Mouse (Mus musculus) MEL (cell line): ENCODE results near the gene Cnih2. TPM values are rescaled to one million over a fixed set of nuclear protein-coding genes. Genes with fewer than 3 reads are reported as not detected.

Source experiments
- DNase-seq: peaks from one replicate; pipeline ENCODE4 v3.0.0; 2011; ENCODE audit warnings: low read depth, low spot score
- H3K27ac ChIP-seq: 2 replicates; pipeline ENCODE4 v1.5.1; 2012; ENCODE audit warnings: low read depth, mild to moderate bottlenecking, control low read depth, low read length, moderate library complexity; ENCODE audit not compliant: control insufficient read depth
- H3K27me3 ChIP-seq, 2 experiments: fragments of 150-350 bp in 1 of 2; sonication (generic) in 1 of 2; 2 replicates each; pipeline ENCODE4 v1.6.1; 2012; ENCODE audit warnings: low read length in 2 of 2, mild to moderate bottlenecking in 2 of 2, improper control_type of control experiment in 1 of 2, moderate library complexity in 1 of 2; ENCODE audit not compliant: insufficient read depth in 2 of 2, control insufficient read depth in 1 of 2
- H3K36me3 ChIP-seq, 2 experiments: 2 replicates each; pipeline ENCODE4 v1.6.1; 2012 to 2014; ENCODE audit warnings: low read length in 2 of 2, improper control_type of control experiment in 1 of 2, inconsistent platforms in 1 of 2, mild to moderate bottlenecking in 1 of 2; ENCODE audit not compliant: insufficient read depth in 2 of 2, control insufficient read depth in 1 of 2
- H3K4me1 ChIP-seq, 2 experiments: fragments of 150-350 bp in 1 of 2; sonication (generic) in 1 of 2; 2 replicates each; pipeline ENCODE4 v1.6.1; 2012; ENCODE audit warnings: low read length in 2 of 2, improper control_type of control experiment in 1 of 2, mild to moderate bottlenecking in 1 of 2; ENCODE audit not compliant: insufficient read depth in 2 of 2, control insufficient read depth in 1 of 2
- H3K4me3 ChIP-seq, 2 experiments: fragments of 150-350 bp in 1 of 2; sonication (generic) in 1 of 2; 2 replicates each; pipeline ENCODE4 v1.5.1; 2012; ENCODE audit warnings: low read depth in 2 of 2, low read length in 2 of 2, mild to moderate bottlenecking in 2 of 2, moderate library complexity in 2 of 2, control low read depth in 1 of 2, improper control_type of control experiment in 1 of 2; ENCODE audit not compliant: control insufficient read depth in 1 of 2, insufficient read depth in 1 of 2
- H3K79me2 ChIP-seq: 2 replicates; pipeline ENCODE4 v1.6.1; 2012; ENCODE audit warnings: mild to moderate bottlenecking, low read length, moderate library complexity; ENCODE audit not compliant: control insufficient read depth, poor library complexity, insufficient read depth
- H3K9ac ChIP-seq: 2 replicates; pipeline ENCODE4 v1.6.1; 2012; ENCODE audit warnings: low read depth, mild to moderate bottlenecking, control low read depth, low read length, moderate library complexity; ENCODE audit not compliant: control insufficient read depth, poor library complexity, severe bottlenecking
- H3K9me3 ChIP-seq: fragments of 150-350 bp; sonication (generic); replicated peaks from 2 replicates; pipeline ENCODE4 v1.6.1; 2012; ENCODE audit warnings: mild to moderate bottlenecking, low read length, improper control_type of control experiment, moderate library complexity; ENCODE audit not compliant: insufficient read depth
- BHLHE40 ChIP-seq: IDR thresholded peaks from 2 replicates; pipeline ENCODE4 v1.6.1; 2012; ENCODE audit warnings: low read depth, mild to moderate bottlenecking, inconsistent platforms, low read length, improper control_type of control experiment, borderline replicate concordance
- CTCF ChIP-seq, 3 experiments: IDR thresholded peaks in 2 of 3; conservative IDR thresholded peaks in 1 of 3; 2 replicates each; pipeline ENCODE4 v1.5.1; 2011 to 2012; ENCODE audit warnings: low read length in 3 of 3, low read depth in 2 of 3, mild to moderate bottlenecking in 2 of 3, improper control_type of control experiment in 1 of 3, inconsistent platforms in 1 of 3, mixed read lengths in 1 of 3, moderate library complexity in 1 of 3; ENCODE audit not compliant: control insufficient read depth in 1 of 3, insufficient read depth in 1 of 3, poor library complexity in 1 of 3, severe bottlenecking in 1 of 3
- E2F4 ChIP-seq: IDR thresholded peaks from 2 replicates; pipeline ENCODE4 v1.6.1; 2011; ENCODE audit warnings: low read depth, low read length, improper control_type of control experiment, borderline replicate concordance
- ELF1 ChIP-seq: IDR thresholded peaks from 2 replicates; pipeline ENCODE4 v1.6.1; 2014; ENCODE audit warnings: low read depth, mild to moderate bottlenecking, inconsistent platforms, low read length, improper control_type of control experiment, moderate library complexity
- EP300 ChIP-seq, 2 experiments: IDR thresholded peaks; 2 replicates each; pipeline ENCODE4 v1.6.1; 2011; ENCODE audit warnings: improper control_type of control experiment in 2 of 2, low read length in 2 of 2, low read depth in 1 of 2, mild to moderate bottlenecking in 1 of 2
- GABPA ChIP-seq: IDR thresholded peaks from 2 replicates; pipeline ENCODE4 v1.6.1; 2012; ENCODE audit warnings: low read depth, mild to moderate bottlenecking, inconsistent platforms, low read length, improper control_type of control experiment, moderate library complexity
- HCFC1 ChIP-seq: IDR thresholded peaks from 2 replicates; pipeline ENCODE4 v1.6.1; 2012; ENCODE audit warnings: low read depth, mild to moderate bottlenecking, inconsistent platforms, low read length, improper control_type of control experiment, moderate library complexity
- JUND ChIP-seq: IDR thresholded peaks from 2 replicates; pipeline ENCODE4 v1.6.1; 2011; ENCODE audit warnings: low read depth, mild to moderate bottlenecking, improper control_type of control experiment, low read length
- KAT2A ChIP-seq: conservative IDR thresholded peaks from 2 replicates; pipeline ENCODE4 v1.6.1; 2012; ENCODE audit warnings: low read depth, low read length, improper control_type of control experiment, inconsistent platforms
- MAZ ChIP-seq: IDR thresholded peaks from 2 replicates; pipeline ENCODE4 v1.6.1; 2012; ENCODE audit warnings: low read depth, mild to moderate bottlenecking, inconsistent platforms, low read length, improper control_type of control experiment
- MYC ChIP-seq: IDR thresholded peaks from 2 replicates; pipeline ENCODE4 v1.6.1; 2011; ENCODE audit warnings: low read depth, mild to moderate bottlenecking, low read length, improper control_type of control experiment, moderate library complexity
- NELFE ChIP-seq: IDR thresholded peaks from 2 replicates; pipeline ENCODE4 v1.6.1; 2011; ENCODE audit warnings: low read depth, low read length, improper control_type of control experiment
- NRF1 ChIP-seq: IDR thresholded peaks from 2 replicates; pipeline ENCODE4 v1.6.1; 2014; ENCODE audit warnings: low read depth, mild to moderate bottlenecking, inconsistent platforms, low read length, improper control_type of control experiment, moderate library complexity; ENCODE audit not compliant: poor library complexity, insufficient read depth, severe bottlenecking
- POLR2A ChIP-seq, 2 experiments: IDR thresholded peaks; 2 replicates each; pipeline ENCODE4 v1.6.1; 2011 to 2012; ENCODE audit warnings: low read length in 2 of 2, mild to moderate bottlenecking in 2 of 2, control low read depth in 1 of 2, improper control_type of control experiment in 1 of 2, low read depth in 1 of 2, moderate library complexity in 1 of 2; ENCODE audit not compliant: control insufficient read depth in 1 of 2, insufficient read depth in 1 of 2, poor library complexity in 1 of 2
- POLR2AphosphoS2 ChIP-seq: IDR thresholded peaks from 2 replicates; pipeline ENCODE4 v1.6.1; 2011; ENCODE audit warnings: low read length, improper control_type of control experiment
- POLR2AphosphoS5 ChIP-seq: IDR thresholded peaks from 2 replicates; pipeline ENCODE4 v1.6.1; 2012; ENCODE audit warnings: low read depth, borderline replicate concordance, mild to moderate bottlenecking, inconsistent platforms, low read length, moderate library complexity, mixed read lengths
- RAD21 ChIP-seq: IDR thresholded peaks from 2 replicates; pipeline ENCODE4 v1.6.1; 2011; ENCODE audit warnings: mild to moderate bottlenecking, low read depth, low read length, improper control_type of control experiment
- RCOR1 ChIP-seq: IDR thresholded peaks from 2 replicates; pipeline ENCODE4 v1.6.1; 2012; ENCODE audit warnings: low read depth, mild to moderate bottlenecking, inconsistent platforms, low read length, improper control_type of control experiment
- SIN3A ChIP-seq: IDR thresholded peaks from 2 replicates; pipeline ENCODE4 v1.6.1; 2012; ENCODE audit warnings: low read length, improper control_type of control experiment, inconsistent platforms
- SMC3 ChIP-seq: IDR thresholded peaks from 2 replicates; pipeline ENCODE4 v1.6.1; 2011; ENCODE audit warnings: low read depth, low read length, improper control_type of control experiment
- TBP ChIP-seq: IDR thresholded peaks from 2 replicates; pipeline ENCODE4 v1.8.0; 2011; ENCODE audit warnings: low read depth, low read length, improper control_type of control experiment
- TCF12 ChIP-seq: IDR thresholded peaks from 2 replicates; pipeline ENCODE4 v1.6.1; 2014; ENCODE audit warnings: low read depth, mild to moderate bottlenecking, inconsistent platforms, low read length, improper control_type of control experiment, moderate library complexity
- UBTF ChIP-seq: IDR thresholded peaks from 2 replicates; pipeline ENCODE4 v1.6.1; 2012; ENCODE audit warnings: low read depth, mild to moderate bottlenecking, inconsistent platforms, low read length, improper control_type of control experiment, moderate library complexity, borderline replicate concordance; ENCODE audit not compliant: insufficient read depth
- ZKSCAN1 ChIP-seq: IDR thresholded peaks from 2 replicates; pipeline ENCODE4 v1.6.1; 2012; ENCODE audit warnings: low read depth, mild to moderate bottlenecking, inconsistent platforms, low read length, improper control_type of control experiment, moderate library complexity
- ZNF384 ChIP-seq: IDR thresholded peaks from 2 replicates; pipeline ENCODE4 v1.6.1; 2012; ENCODE audit warnings: low read depth, mild to moderate bottlenecking, inconsistent platforms, low read length, improper control_type of control experiment
- polyA plus RNA-seq, 2 experiments: library from polyadenylated mRNA; stranded (reverse) in 1 of 2; unstranded in 1 of 2; fragments of >175 nt in 1 of 2; fragments of >200 nt in 1 of 2; gene quantifications; 2 replicates each; pipeline versions ENCODE4 v1.2.1 to v1.2.4; 2012; ENCODE audit warnings: low replicate concordance in 2 of 2, low read depth in 1 of 2; ENCODE audit not compliant: insufficient read length in 2 of 2, insufficient read depth in 1 of 2, missing spikeins in 1 of 2
- total RNA-seq: library from RNA; depleted of rRNA; stranded (reverse); fragments of 300-350 nt; gene quantifications from 2 replicates; pipeline ENCODE4 v1.2.3, GENCODE M21; 2012

The Cnih2 gene
- total and polyA plus RNA-seq, 3 experiments = 1.0 to 2.7 TPM; not detected in 1

GRCm38 (mm10) chr19:5052166-5052822, 46.0 kb downstream of the Cnih2 start:
- H3K4me3 ChIP-seq = no peak overlapping the region
- H3K9ac ChIP-seq = no peak overlapping the region
- TF ChIP-seq GABPA = no peak
- TF ChIP-seq E2F4 = no peak
- TF ChIP-seq MAZ = no peak
- TF ChIP-seq UBTF = no peak
- no peak for TF ChIP-seq NELFE
- no peak for TF ChIP-seq NRF1
- TF ChIP-seq TBP = no peak
- TF ChIP-seq POLR2AphosphoS5 = no peak
- TF ChIP-seq ZKSCAN1 = no peak
- no peak for TF ChIP-seq BHLHE40
- no peak for TF ChIP-seq CTCF (IDR thresholded peaks at IDR 0.05 in 2 of 3, conservative IDR thresholded peaks at IDR 0.05 in 1 of 3; ENCODE audit: control insufficient read depth in 1 of 3, insufficient read depth in 1 of 3, low read depth in 2 of 3, low read length in 3 of 3, poor library complexity in 1 of 3, severe bottlenecking in 1 of 3)
- no peak for TF ChIP-seq SIN3A
- TF ChIP-seq TCF12 = no peak
- TF ChIP-seq RAD21 = no peak
- TF ChIP-seq KAT2A = no peak
- no peak for TF ChIP-seq RCOR1

GRCm38 (mm10) chr19:5051515-5051914, 46.8 kb downstream of the Cnih2 start:
- no peaks in the 10 kb centered on the region for H3K9me3 ChIP-seq
- H3K27me3 ChIP-seq = no peaks in the 10 kb centered on the region
- no peak for DNase-seq
- H3K36me3 ChIP-seq = peaks cover 2 to 10% of the 10 kb centered on the region in 2 experiments; a peak in 3 of 4 replicates
- no peaks in the 10 kb centered on the region for H3K79me2 ChIP-seq
- H3K4me3 ChIP-seq = no peak overlapping the region
- no peak overlapping the region for H3K9ac ChIP-seq
- peaks cover 7 to 16% of the 10 kb centered on the region in 2 experiments; a peak in 3 of 4 replicates for H3K4me1 ChIP-seq
- no peak overlapping the region for H3K27ac ChIP-seq
- TF ChIP-seq ELF1 = no peak
- TF ChIP-seq SMC3 = no peak
- no peak for TF ChIP-seq NRF1
- no peak for TF ChIP-seq GABPA
- no peak for TF ChIP-seq HCFC1
- TF ChIP-seq EP300 (IDR thresholded peaks at IDR 0.05; ENCODE audit: low read depth in 1 of 2, low read length in 2 of 2) = no peak
- no peak for TF ChIP-seq MAZ
- no peak for TF ChIP-seq POLR2A (IDR thresholded peaks at IDR 0.05; ENCODE audit: control insufficient read depth in 1 of 2, insufficient read depth in 1 of 2, low read depth in 1 of 2, low read length in 2 of 2, poor library complexity in 1 of 2)
- TF ChIP-seq POLR2AphosphoS2 = no peak
- TF ChIP-seq ZNF384 = no peak
- TF ChIP-seq MYC = no peak
- TF ChIP-seq BHLHE40 = no peak
- no peak for TF ChIP-seq JUND

More at GRCm38 (mm10) chr19:5052166-5052822, 46.0 kb downstream of the Cnih2 start:
- Histone ChIP-seq H3K79me2 (no peaks in the 10 kb centered on the region), H3K36me3 (peaks cover 2 to 12% of the 10 kb centered on the region in 2 experiments; a peak in 3 of 4 replicates), H3K27ac (no peak overlapping the region), H3K27me3 (no peaks in the 10 kb centered on the region), H3K4me1 (peaks cover 7 to 19% of the 10 kb centered on the region in 2 experiments; a peak in 3 of 4 replicates), H3K9me3 (no peaks in the 10 kb centered on the region)
- DNase-seq = no peak
